Mouse (Mus musculus) cerebellum, adult 11 months (tissue): ENCODE results near the gene Per2.

Source experiments
- DNase-seq: peaks from one replicate; pipeline ENCODE4 v3.0.0; 2022

The Per2 gene

DNA sequence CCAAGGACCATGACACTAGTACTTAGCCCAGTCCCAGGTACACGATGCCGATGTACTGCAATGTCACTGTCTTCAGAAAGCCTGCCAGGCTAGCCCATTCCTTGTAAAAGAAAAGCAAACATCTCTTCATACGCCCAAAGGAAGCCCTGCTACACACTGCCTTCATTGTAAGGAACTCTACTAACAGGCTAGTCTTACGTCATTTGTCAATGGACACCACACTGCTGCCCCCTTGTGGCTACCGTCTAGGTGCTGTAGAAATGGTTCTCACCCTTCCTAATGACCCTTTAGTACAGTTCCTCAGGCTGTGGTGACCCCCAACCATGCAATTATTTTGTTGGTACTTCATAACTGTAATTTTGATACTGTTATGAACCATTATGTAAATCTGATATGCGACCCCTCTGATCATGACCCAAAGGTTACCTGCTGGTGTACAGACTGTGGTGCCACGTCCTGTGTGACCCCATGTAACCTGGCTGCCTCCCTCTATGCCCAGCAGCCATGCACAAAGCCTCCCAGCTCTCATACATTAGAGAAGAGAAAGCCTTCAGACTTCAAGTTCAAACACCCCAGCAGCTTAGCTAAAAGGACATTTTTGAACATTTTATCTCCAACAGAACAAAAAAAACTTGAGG is 78.6 kb downstream of the Per2 start:
- peak; percentile 53 for DNase-seq

DNA sequence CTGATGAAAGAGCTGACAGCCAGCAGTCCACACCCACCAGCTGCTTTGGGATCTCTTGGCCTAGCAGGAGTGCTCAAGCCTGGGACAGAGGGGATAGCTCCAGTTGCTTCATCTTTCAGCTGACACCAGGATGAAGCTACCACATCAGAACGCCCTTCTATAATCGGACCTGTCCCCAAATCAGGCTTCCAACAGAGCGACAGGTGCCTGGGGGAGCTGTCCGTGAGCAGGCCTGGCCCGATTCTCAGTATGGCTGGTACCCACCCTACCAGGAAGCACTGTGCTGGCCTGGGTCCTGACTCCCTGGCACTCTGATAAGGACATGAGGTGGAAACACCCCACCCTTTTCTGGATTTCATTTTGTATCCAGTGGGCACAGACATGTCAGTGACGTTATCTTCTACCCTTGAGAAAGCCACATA is 85.7 kb downstream of the Per2 start:
- DNase-seq, result no peak

DNA sequence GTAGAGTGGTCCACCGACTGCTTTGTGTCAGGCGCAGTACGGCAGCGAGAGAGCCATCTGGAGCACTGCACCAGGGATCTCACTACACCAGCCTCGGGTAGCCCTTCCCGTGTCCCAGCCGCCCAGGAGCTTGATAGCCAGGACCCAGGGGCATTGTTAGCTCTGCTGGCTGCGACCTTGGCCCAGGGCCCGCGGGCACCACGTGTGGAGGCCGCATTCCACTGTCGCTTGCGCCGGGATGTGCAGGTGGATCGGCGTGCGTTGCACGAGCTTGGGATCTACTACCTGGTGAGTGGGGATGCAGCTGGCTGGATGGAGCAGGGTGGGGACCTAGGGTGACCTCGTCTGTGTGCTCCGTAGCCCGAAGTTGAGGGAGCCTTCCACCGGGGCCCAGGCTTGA is 89.1 kb downstream of the Per2 start:
- DNase-seq, result no peak

DNA sequence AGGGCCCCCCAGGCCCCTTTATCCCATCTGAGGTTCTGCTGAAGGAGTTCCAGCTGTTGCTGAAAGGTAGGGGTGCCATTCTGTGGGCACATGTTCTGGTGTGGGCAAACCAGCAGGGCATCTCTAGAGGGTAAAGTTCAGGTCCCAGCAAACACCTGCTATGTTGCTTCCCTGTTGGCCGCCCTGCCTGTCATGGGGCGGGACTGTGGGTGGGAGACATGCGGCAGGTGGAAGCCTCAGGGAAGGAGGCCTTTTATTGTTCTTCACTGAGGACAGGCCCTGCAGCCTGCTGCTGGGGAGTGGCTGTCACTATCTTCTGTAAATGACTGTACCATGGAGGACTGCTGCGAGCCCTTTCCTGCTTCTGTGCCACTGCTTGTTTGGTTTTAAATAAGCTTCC is 89.7 kb downstream of the Per2 start:
- DNase-seq, result no peak

DNA sequence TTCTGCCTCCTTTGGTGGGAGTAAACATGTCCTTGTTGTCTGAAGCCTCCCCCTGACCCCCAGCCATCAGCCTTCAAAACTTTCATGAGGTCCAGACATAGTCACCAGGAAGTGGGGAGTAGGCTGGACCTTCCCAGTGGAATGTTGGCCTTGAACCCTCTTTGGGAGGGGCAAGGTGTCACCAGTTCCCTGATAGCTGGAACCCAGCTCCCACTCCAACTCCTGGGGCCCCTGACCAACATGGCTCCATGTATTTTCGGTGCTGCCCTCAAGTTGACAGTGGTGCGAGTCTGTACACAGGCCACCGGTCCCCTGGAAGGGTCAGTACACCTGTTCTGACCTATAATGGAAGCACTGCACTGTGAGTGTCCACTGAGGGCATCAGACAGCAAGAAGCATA is 91.8 kb downstream of the Per2 start:
- DNase-seq, result no peak

DNA sequence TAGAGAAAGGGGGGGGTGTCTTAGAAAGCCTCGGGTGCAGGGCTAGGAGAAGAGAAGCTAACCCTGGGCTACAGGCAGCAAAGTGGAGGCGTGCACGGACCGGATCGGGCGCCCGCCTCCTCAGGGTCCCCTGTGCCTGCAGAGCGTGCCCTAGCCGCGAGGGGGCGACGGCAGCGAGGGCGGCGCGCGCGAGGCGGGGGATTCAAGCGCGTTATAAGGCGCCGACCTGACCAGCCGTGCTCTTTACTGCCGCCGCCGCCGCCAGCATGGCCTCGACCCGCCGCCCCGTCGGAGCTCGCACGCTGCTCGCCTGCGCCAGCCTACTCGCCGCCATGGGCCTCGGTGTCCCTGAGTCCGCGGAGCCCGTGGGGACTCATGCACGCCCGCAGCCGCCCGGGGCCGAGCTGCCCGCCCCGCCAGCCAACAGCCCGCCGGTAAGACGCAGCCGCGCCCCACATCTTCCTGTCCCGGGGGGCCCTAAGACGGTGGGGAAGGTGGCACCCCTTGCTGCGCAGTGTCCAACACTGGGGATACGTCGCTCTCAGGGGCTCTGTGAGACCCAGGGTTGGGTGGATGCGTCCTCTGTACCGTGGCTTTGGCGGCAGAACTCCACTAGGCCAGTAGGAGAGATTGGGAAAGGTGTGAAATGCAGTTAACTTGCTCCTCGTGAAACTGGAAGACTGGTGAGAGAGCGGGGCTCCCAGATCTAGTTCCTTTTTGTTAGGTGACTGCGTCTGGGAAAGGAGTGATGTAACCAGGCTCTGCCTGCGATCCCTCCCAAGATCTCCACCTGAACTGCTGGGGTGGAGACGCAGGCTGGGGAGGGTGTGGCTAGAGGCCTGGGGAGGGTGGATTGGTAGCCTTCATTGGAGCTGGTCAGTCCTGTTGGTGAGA is 92.7 kb downstream of the Per2 start, which contains the start of gene Erfe:
Gene Erfe, plus strand, starts transcription at position 216 of the 894 bp plus-strand sequence.
- peak; percentile 12 for DNase-seq
